Mouse (Mus musculus) inflammation-experienced regulatory T-cells, adult 6 months (primary cell): ENCODE data around the gene Tmem108. TPM values are rescaled to one million over a fixed set of nuclear protein-coding genes. Genes with fewer than 3 reads are reported as not detected.
"Not testable (repeated sequence)": the region's sequence is repeated elsewhere in the genome, so short reads cannot be mapped to it uniquely, and the experiment has no call there.

Source experiments
- ATAC-seq: one replicate; pipeline ENCODE4 v1.8.0; 2017
- polyA plus RNA-seq, 3 experiments: library from polyadenylated mRNA; unstranded; fragments of 100-300 nt; shearing (Covaris generic); gene quantifications; one replicate each; pipeline ENCODE4 v1.2.1; 2017

Tmem108 gene
- polyA plus RNA-seq, 3 experiments from 2014 or later = 0.69 to 1.8 TPM; not detected in 1

- ATAC-seq = no peak
Observed at GRCm38 (mm10) chr9:103678531-103679060, 83.0 kb downstream of the Tmem108 start.

- no peak for ATAC-seq
Observed at GRCm38 (mm10) chr9:103677811-103678210, 83.8 kb downstream of the Tmem108 start.

GRCm38 (mm10) chr9:103675721-103676480, 85.7 kb downstream of the Tmem108 start:
- ATAC-seq = no peak

- no peak for ATAC-seq
Observed at GRCm38 (mm10) chr9:103672881-103673280, 88.8 kb downstream of the Tmem108 start.

GRCm38 (mm10) chr9:103670592-103671113, 91.0 kb downstream of the Tmem108 start:
- not testable (repeated sequence) for ATAC-seq

GRCm38 (mm10) chr9:103668830-103669229, 92.8 kb downstream of the Tmem108 start:
- no peak for ATAC-seq

GRCm38 (mm10) chr9:103665817-103666216, 95.8 kb downstream of the Tmem108 start:
- ATAC-seq = no peak

GRCm38 (mm10) chr9:103664151-103664550, 97.5 kb downstream of the Tmem108 start:
- no peak for ATAC-seq

GRCm38 (mm10) chr9:103661873-103662272, 99.8 kb downstream of the Tmem108 start:
- ATAC-seq = no peak

GRCm38 (mm10) chr9:103657981-103658380, 103.7 kb downstream of the Tmem108 start:
- ATAC-seq = no peak

GRCm38 (mm10) chr9:103657183-103657975, 104.3 kb downstream of the Tmem108 start:
- no peak for ATAC-seq

GRCm38 (mm10) chr9:103653995-103654587, 107.5 kb downstream of the Tmem108 start:
- ATAC-seq = no peak

GRCm38 (mm10) chr9:103652127-103652882, 109.3 kb downstream of the Tmem108 start:
- ATAC-seq = no peak

- ATAC-seq = no peak
Observed at GRCm38 (mm10) chr9:103646605-103647004, 115.0 kb downstream of the Tmem108 start.

- ATAC-seq = no peak
Observed at GRCm38 (mm10) chr9:103645724-103646123, 115.9 kb downstream of the Tmem108 start.

- ATAC-seq = no peak
Observed at GRCm38 (mm10) chr9:103642300-103642699, 119.3 kb downstream of the Tmem108 start.

GRCm38 (mm10) chr9:103641340-103641739, 120.3 kb downstream of the Tmem108 start:
- no peak for ATAC-seq

- ATAC-seq = no peak
Observed at GRCm38 (mm10) chr9:103639413-103639812, 122.2 kb downstream of the Tmem108 start.

- ATAC-seq = no peak
Observed at GRCm38 (mm10) chr9:103637451-103637850, 124.2 kb downstream of the Tmem108 start.

- no peak for ATAC-seq
Observed at GRCm38 (mm10) chr9:103636847-103637246, 124.8 kb downstream of the Tmem108 start.

GRCm38 (mm10) chr9:103628861-103629469, 132.7 kb downstream of the Tmem108 start:
- no peak for ATAC-seq
